Mouse (Mus musculus): ENCODE results near the gene Srrm2.

- TF ChIP-seq CTCF (conservative IDR thresholded peaks at IDR 0.05; ENCODE audit: low read length) (peak; percentile 32), POU5F1 (IDR thresholded peaks at IDR 0.05; ENCODE audit: borderline replicate concordance, low read length) (no peak)
These were observed 30.1 kb upstream of the Srrm2 start for GRCm38 (mm10) chr17:23760231-23760630.
